Mouse (Mus musculus) lung, embryonic 14.5 days (tissue): Measurements from ENCODE around the gene Tia1. TPM values are rescaled to one million over a fixed set of nuclear protein-coding genes. Genes with fewer than 3 reads are reported as not detected.

Experiments used
- ATAC-seq: fragments of 200-750 bp; cut with Nextera tagmentation; 2 replicates; pipeline ENCODE4 v1.8.0; 2017; ENCODE audit warnings: mild to moderate bottlenecking, moderate TSS enrichment, moderate library complexity; ENCODE audit not compliant: insufficient read depth
- DNase-seq: peaks from one replicate; pipeline ENCODE4 v3.0.0-alpha.2; 2015
- H3K27ac ChIP-seq: fragments of 300-500 bp; sonication (generic); 2 replicates; pipeline ENCODE4 v1.5.1; 2014; ENCODE audit warnings: low read depth, mild to moderate bottlenecking, moderate library complexity
- H3K27me3 ChIP-seq: fragments of 300-500 bp; sonication (generic); 2 replicates; pipeline ENCODE4 v1.6.1; 2014; ENCODE audit warnings: low read length, control low read depth; ENCODE audit not compliant: insufficient read depth
- H3K36me3 ChIP-seq: fragments of 300-500 bp; sonication (generic); 2 replicates; pipeline ENCODE4 v1.6.1; 2014; ENCODE audit warnings: control low read depth; ENCODE audit not compliant: insufficient read depth
- H3K4me1 ChIP-seq: fragments of 300-500 bp; sonication (generic); 2 replicates; pipeline ENCODE4 v1.6.1; 2014; ENCODE audit warnings: antibody characterized with exemption, control low read depth; ENCODE audit not compliant: insufficient read depth
- H3K4me2 ChIP-seq: fragments of 300-500 bp; sonication (generic); 2 replicates; pipeline ENCODE4 v1.6.1; 2014; ENCODE audit warnings: mild to moderate bottlenecking
- H3K4me3 ChIP-seq: fragments of 300-500 bp; sonication (generic); 2 replicates; pipeline ENCODE4 v1.5.1; 2014; ENCODE audit warnings: low read depth, low read length
- H3K9ac ChIP-seq: fragments of 300-500 bp; sonication (generic); 2 replicates; pipeline ENCODE4 v1.6.1; 2014
- H3K9me3 ChIP-seq: fragments of 300-500 bp; sonication (generic); 2 replicates; pipeline ENCODE4 v1.6.1; 2016; ENCODE audit warnings: low read depth, low read length, control low read depth
- CTCF ChIP-seq: IDR thresholded peaks from 2 replicates; pipeline ENCODE4 v1.5.1; 2016; ENCODE audit warnings: antibody characterized with exemption, low read depth
- WGBS: fragments of 180-500 bp; shearing (Covaris S2); extraction: QIAGEN DNeasy Blood & Tissue Kit; methylation state at CpG from one replicate; pipeline ENCODE4 v1.1.7; 2014; 5-methylcytosine and 5-hydroxymethylcytosine counted together
- polyA plus RNA-seq: library from polyadenylated mRNA; unstranded; fragments of >200 nt; fragmentation: Nextera tagmentation; extraction: Ambion mirVana; gene quantifications from 2 replicates; pipeline ENCODE4 v1.2.1, GENCODE M21; 2014

Gene Tia1
- polyA plus RNA-seq, 1 experiment from 2014 or later: 219 TPM

- H3K4me1 ChIP-seq: peaks cover 15% of the 10 kb centered on the region
- peak; percentile 48 for DNase-seq
Observed at GRCm38 (mm10) chr6:86479311-86479710, 75.3 kb downstream of the Tia1 start.

GRCm38 (mm10) chr6:86479816-86480188 is 75.8 kb downstream of the Tia1 start:
- Histone ChIP-seq H3K4me1 (peaks cover 12% of the 10 kb centered on the region), H3K27me3 (no peaks in the 10 kb centered on the region), H3K4me3 (no peak overlapping the region), H3K27ac (peak overlapping the region; percentile 93), H3K36me3 (no peaks in the 10 kb centered on the region), H3K4me2 (peak overlapping the region; percentile 54), H3K9me3 (no peaks in the 10 kb centered on the region), H3K9ac (no peak overlapping the region)
- ATAC-seq (no peak), DNase-seq (peak; percentile 49)
- TF ChIP-seq CTCF: no peak

More at GRCm38 (mm10) chr6:86479311-86479710, 75.3 kb downstream of the Tia1 start:
- Histone ChIP-seq H3K27me3 (no peaks in the 10 kb centered on the region), H3K9ac (no peak overlapping the region), H3K9me3 (no peaks in the 10 kb centered on the region), H3K4me3 (no peak overlapping the region), H3K36me3 (no peaks in the 10 kb centered on the region), H3K4me2 (no peak overlapping the region), H3K27ac (peak overlapping the region; percentile 93)
- 59% methylated on average over 3 of the region's 3 CpGs for WGBS
- TF ChIP-seq CTCF: no peak
- ATAC-seq: no peak

DNA sequence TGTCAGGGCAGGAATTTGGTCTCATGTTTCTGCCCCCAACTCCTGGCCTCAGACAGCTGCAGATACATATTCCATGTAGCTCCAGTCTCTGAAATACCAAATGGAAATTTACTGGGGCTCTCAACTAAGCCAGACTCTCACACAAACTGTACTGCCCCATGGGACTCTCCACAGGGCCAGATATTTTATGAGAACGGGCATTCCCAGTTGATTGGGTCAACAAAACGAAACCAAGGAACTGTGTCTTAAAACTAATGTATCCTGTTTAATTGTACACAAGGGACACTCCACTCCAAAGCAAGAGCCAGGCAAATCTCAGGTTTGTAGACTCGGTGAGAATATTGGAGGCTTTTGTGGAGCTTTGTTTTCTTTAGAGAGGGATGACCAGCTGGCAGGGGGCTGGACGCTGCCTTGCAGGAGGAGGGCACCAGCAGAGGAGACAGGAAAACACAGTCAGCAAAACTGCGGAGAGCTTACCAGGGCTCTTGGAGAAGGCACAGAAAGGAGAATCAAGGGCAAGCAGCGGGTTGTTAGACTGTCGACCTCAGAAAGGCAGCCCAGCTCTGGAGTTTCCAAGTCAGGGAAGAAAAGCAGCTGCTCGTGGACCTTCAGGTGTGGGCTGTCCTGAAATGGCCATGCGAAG is 76.3 kb downstream of the Tia1 start:
- Histone ChIP-seq H3K4me3 (peak overlapping the region; percentile 0; the same call in 1 of the 2 replicates), H3K27me3 (no peaks in the 10 kb centered on the region), H3K9me3 (no peaks in the 10 kb centered on the region), H3K27ac (peak overlapping the region; percentile 93), H3K9ac (peak overlapping the region; percentile 36), H3K4me2 (peak overlapping the region; percentile 54), H3K36me3 (no peaks in the 10 kb centered on the region), H3K4me1 (peaks cover 12% of the 10 kb centered on the region)
- ATAC-seq (peak; percentile 33; the same call in 1 of the 2 replicates), DNase-seq (peak; percentile 52)
- 17% methylated on average over 9 of the region's 9 CpGs for WGBS
- no peak for TF ChIP-seq CTCF

DNA sequence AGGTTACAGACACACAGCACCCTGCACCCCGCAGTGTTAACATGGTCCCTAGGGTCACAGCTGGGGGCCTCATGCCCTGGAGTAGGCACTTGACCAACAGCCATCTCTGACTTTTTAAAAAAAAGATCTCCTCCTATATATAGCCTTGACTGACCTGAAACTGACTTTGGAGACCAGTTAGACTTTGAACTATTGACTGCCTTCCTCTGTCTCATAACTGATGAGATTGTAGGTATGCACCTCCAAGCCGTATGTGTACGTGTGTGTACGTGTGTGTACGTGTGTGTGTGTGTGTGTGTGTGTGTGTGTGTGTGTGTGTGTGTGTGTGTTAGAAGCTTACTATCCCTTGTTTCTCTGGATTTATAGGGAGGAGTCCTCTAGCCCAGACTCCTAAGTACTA is 77.9 kb downstream of the Tia1 start:
- Histone ChIP-seq H3K27ac (no peak overlapping the region), H3K27me3 (no peaks in the 10 kb centered on the region), H3K4me3 (no peak overlapping the region), H3K4me1 (peaks cover 13% of the 10 kb centered on the region), H3K9ac (no peak overlapping the region), H3K9me3 (no peaks in the 10 kb centered on the region), H3K36me3 (no peaks in the 10 kb centered on the region), H3K4me2 (no peak overlapping the region)
- WGBS: 87% methylated on average over 5 of the region's 5 CpGs
- ATAC-seq: no peak
- no peak for DNase-seq
- no peak for TF ChIP-seq CTCF

Other genes with a start within 250 kb of the Tia1 start
- gene Tgfa, start 209.0 kb upstream of the Tia1 start, polyA plus RNA-seq: 4.4 and 4.9 TPM in 2 replicates
- gene Fam136a, start 38.6 kb upstream of the Tia1 start, polyA plus RNA-seq: 129 and 130 TPM in 2 replicates
- gene Snrpg, start 32.9 kb upstream of the Tia1 start, polyA plus RNA-seq: 723 and 735 TPM in 2 replicates
- gene Pcyox1, start 7.1 kb upstream of the Tia1 start, polyA plus RNA-seq: 83.5 and 88.1 TPM in 2 replicates
- 0.72 TPM in 1 of 2 replicates, not detected in the other for gene Gm44790, start 22.4 kb downstream of the Tia1 start, polyA plus RNA-seq
- gene C87436, start 34.2 kb downstream of the Tia1 start, polyA plus RNA-seq: 22.2 and 24.3 TPM in 2 replicates
- 552 and 588 TPM in 2 replicates for gene Pcbp1, start 122.1 kb downstream of the Tia1 start, polyA plus RNA-seq
- 0.42 and 0.60 TPM in 2 replicates for gene Asprv1, start 223.9 kb downstream of the Tia1 start, polyA plus RNA-seq